Mouse (Mus musculus): ENCODE results near the gene Tagln. TPM values are rescaled to one million over a fixed set of nuclear protein-coding genes. Genes with fewer than 3 reads are reported as not detected.
A peak's percentile ranks its signal among the peaks of the same experiment; 100 is the strongest.

The Tagln gene
- polyA plus RNA-seq, 1 experiment: 103 TPM

GRCm38 (mm10) chr9:45955107-45955963, 19.5 kb upstream of the Tagln start, which contains the start of gene Sidt2:
Sidt2 (minus strand) TSS chr9:45955258.
- Histone ChIP-seq H3K4me3 (ENCODE audit: extremely low read depth, insufficient read depth, insufficient read length) (peak within 1 kb of the TSS; percentile 85), H3K4me1 (ENCODE audit: control insufficient read depth, insufficient read depth, insufficient read length) (peaks cover 7% of the 10 kb centered on the region; the same call in 1 of the 2 replicates), H3K27ac (ENCODE audit: insufficient read depth, low read length) (peak within 1 kb of the TSS; percentile 92), H3K36me3 (ENCODE audit: control insufficient read depth, insufficient read depth, low read length) (peaks cover 5% of the 10 kb centered on the region; the same call in 1 of the 2 replicates), H3K27me3 (ENCODE audit: control insufficient read depth, insufficient read depth, low read length) (no peaks in the 10 kb centered on the region)
- WGBS: 3% methylated on average over 48 of the region's 48 CpGs
- peak; percentile 76 to 89 for DNase-seq (ENCODE audit: low read depth in 1 of 2, low spot score in 2 of 2)
- no peak for TF ChIP-seq CTCF (IDR thresholded peaks at IDR 0.05; ENCODE audit: extremely low read depth, insufficient read depth, insufficient read length, insufficient replicate concordance)
- peak; percentile 34; the same call in 1 of the 2 replicates for TF ChIP-seq POLR2A (IDR thresholded peaks at IDR 0.05; ENCODE audit: low read depth, low read length)

GRCm38 (mm10) chr9:45954294-45955106, 18.6 kb upstream of the Tagln start:
- 1% methylated on average over 61 of the region's 63 CpGs for WGBS

GRCm38 (mm10) chr9:45953511-45954293, 17.8 kb upstream of the Tagln start:
- WGBS: 38% methylated on average over 13 of the region's 13 CpGs
- peak overlapping the region; percentile 85 for H3K4me3 ChIP-seq (ENCODE audit: extremely low read depth, insufficient read depth, insufficient read length)
- H3K4me1 ChIP-seq (ENCODE audit: control insufficient read depth, insufficient read depth, insufficient read length): peaks cover 7% of the 10 kb centered on the region; the same call in 1 of the 2 replicates
- no peak for DNase-seq (ENCODE audit: low read depth in 1 of 2, low spot score in 2 of 2)
- peaks cover 17% of the 10 kb centered on the region for H3K36me3 ChIP-seq (ENCODE audit: control insufficient read depth, insufficient read depth, low read length)
- TF ChIP-seq CTCF (IDR thresholded peaks at IDR 0.05; ENCODE audit: extremely low read depth, insufficient read depth, insufficient read length, insufficient replicate concordance): no peak
- H3K27me3 ChIP-seq (ENCODE audit: control insufficient read depth, insufficient read depth, low read length): no peaks in the 10 kb centered on the region
- peak overlapping the region; percentile 92 for H3K27ac ChIP-seq (ENCODE audit: insufficient read depth, low read length)

More at GRCm38 (mm10) chr9:45954294-45955106, 18.6 kb upstream of the Tagln start:
- Histone ChIP-seq H3K4me3 (ENCODE audit: extremely low read depth, insufficient read depth, insufficient read length) (peak overlapping the region; percentile 85), H3K36me3 (ENCODE audit: control insufficient read depth, insufficient read depth, low read length) (peaks cover 13% of the 10 kb centered on the region), H3K4me1 (ENCODE audit: control insufficient read depth, insufficient read depth, insufficient read length) (peaks cover 7% of the 10 kb centered on the region; the same call in 1 of the 2 replicates), H3K27ac (ENCODE audit: insufficient read depth, low read length) (peak overlapping the region; percentile 92), H3K27me3 (ENCODE audit: control insufficient read depth, insufficient read depth, low read length) (no peaks in the 10 kb centered on the region)
- DNase-seq (ENCODE audit: low read depth in 1 of 2, low spot score in 2 of 2): peak; percentile 32 to 44
- TF ChIP-seq POLR2A (IDR thresholded peaks at IDR 0.05; ENCODE audit: low read depth, low read length) (no peak), CTCF (IDR thresholded peaks at IDR 0.05; ENCODE audit: extremely low read depth, insufficient read depth, insufficient read length, insufficient replicate concordance) (no peak)

- Histone ChIP-seq H3K27ac (ENCODE audit: insufficient read depth, low read length) (no peak overlapping the region), H3K27me3 (ENCODE audit: control insufficient read depth, insufficient read depth, low read length) (no peaks in the 10 kb centered on the region), H3K36me3 (ENCODE audit: control insufficient read depth, insufficient read depth, low read length) (peaks cover 20% of the 10 kb centered on the region), H3K4me1 (ENCODE audit: control insufficient read depth, insufficient read depth, insufficient read length) (peaks cover 7% of the 10 kb centered on the region; the same call in 1 of the 2 replicates), H3K4me3 (ENCODE audit: extremely low read depth, insufficient read depth, insufficient read length) (peak overlapping the region; percentile 4; the same call in 1 of the 2 replicates)
- 81% methylated on average over 7 of the region's 7 CpGs for WGBS
- no peak for DNase-seq (ENCODE audit: low read depth in 1 of 2, low spot score in 2 of 2)
- TF ChIP-seq POLR2A (IDR thresholded peaks at IDR 0.05; ENCODE audit: low read depth, low read length) (no peak), CTCF (IDR thresholded peaks at IDR 0.05; ENCODE audit: extremely low read depth, insufficient read depth, insufficient read length, insufficient replicate concordance) (no peak)
Observed at GRCm38 (mm10) chr9:45952890-45953289, 17.0 kb upstream of the Tagln start.

- 87% methylated on average over 4 of the region's 4 CpGs for WGBS
- Histone ChIP-seq H3K4me3 (ENCODE audit: extremely low read depth, insufficient read depth, insufficient read length) (no peak overlapping the region), H3K27me3 (ENCODE audit: control insufficient read depth, insufficient read depth, low read length) (no peaks in the 10 kb centered on the region), H3K36me3 (ENCODE audit: control insufficient read depth, insufficient read depth, low read length) (peaks cover 23% of the 10 kb centered on the region), H3K27ac (ENCODE audit: insufficient read depth, low read length) (no peak overlapping the region), H3K4me1 (ENCODE audit: control insufficient read depth, insufficient read depth, insufficient read length) (peaks cover 7% of the 10 kb centered on the region; the same call in 1 of the 2 replicates)
- TF ChIP-seq CTCF (IDR thresholded peaks at IDR 0.05; ENCODE audit: extremely low read depth, insufficient read depth, insufficient read length, insufficient replicate concordance) (no peak), POLR2A (IDR thresholded peaks at IDR 0.05; ENCODE audit: low read depth, low read length) (no peak)
- no peak for DNase-seq (ENCODE audit: low read depth in 1 of 2, low spot score in 2 of 2)
Observed at GRCm38 (mm10) chr9:45952057-45952456, 16.2 kb upstream of the Tagln start.

- Histone ChIP-seq H3K27me3 (ENCODE audit: control insufficient read depth, insufficient read depth, low read length) (no peaks in the 10 kb centered on the region), H3K27ac (ENCODE audit: insufficient read depth, low read length) (no peak overlapping the region), H3K4me3 (ENCODE audit: extremely low read depth, insufficient read depth, insufficient read length) (no peak overlapping the region), H3K36me3 (ENCODE audit: control insufficient read depth, insufficient read depth, low read length) (peaks cover 39% of the 10 kb centered on the region), H3K4me1 (ENCODE audit: control insufficient read depth, insufficient read depth, insufficient read length) (peaks cover 25% of the 10 kb centered on the region)
- WGBS: 71% methylated on average over 10 of the region's 10 CpGs
- no peak for TF ChIP-seq CTCF (IDR thresholded peaks at IDR 0.05; ENCODE audit: extremely low read depth, insufficient read depth, insufficient read length, insufficient replicate concordance)
- no peak for TF ChIP-seq POLR2A (IDR thresholded peaks at IDR 0.05; ENCODE audit: low read depth, low read length)
- DNase-seq (ENCODE audit: low read depth in 1 of 2, low spot score in 2 of 2): no peak
Observed at GRCm38 (mm10) chr9:45946872-45947183, 11.0 kb upstream of the Tagln start.

Data from spleen, adult 2 months (tissue).